Comparison of ENCODE assay signal across 13 mouse cellular contexts in genomic region chr1:182143288-182143687, GRCm38 (mm10). TPM values are rescaled to one million over a fixed set of nuclear protein-coding genes. Genes with fewer than 3 reads are reported as not detected.
DNase-seq lines count a peak whose midpoint lies in the region; ATAC-seq and TF ChIP-seq lines count a peak whose summit lies in the region.
"Had no signal": no experiment of that assay in that cellular context is flagged by ENCODE, and none has a peak within 500 bp of the region (broad histone marks: within the 10 kb centered on the region; RNA-seq: fewer than 3 reads in every experiment).

No protein-coding gene starts in this region.

- dilution Hi-C loops in CH12.LX (cut with MboI; ENCODE audit: extremely low pct_ligation_motif_present, extremely low pct_unique_long_range_greater_than_20kb, low sequenced_read_pairs) = no loop called here

- WGBS in kidney, adult 2 months = 68% methylated on average over 8 of the region's 8 CpGs
- 78% methylated on average over 8 of the region's 8 CpGs for WGBS in kidney, embryonic 16.5 days

- TF ChIP-seq POLR2A in kidney, adult 2 months (IDR thresholded peaks at IDR 0.05; ENCODE audit: low read depth, low read length) = no peak
- no peak for TF ChIP-seq POLR2A in CH12.LX (IDR thresholded peaks at IDR 0.05; ENCODE audit: low read depth, low read length)
- TF ChIP-seq POLR2A in bone marrow macrophage, adult 2 months (IDR thresholded peaks at IDR 0.05; ENCODE audit: borderline replicate concordance, low read depth, low read length) = no peak

- peak; percentile 47 for TF ChIP-seq RAD21 in CH12.LX (IDR thresholded peaks at IDR 0.05; ENCODE audit: low read depth, low read length)

- H3K27ac ChIP-seq in kidney, adult 2 months (ENCODE audit: insufficient read depth, low read depth, low read length) = no peak overlapping the region
- no peak overlapping the region for H3K27ac ChIP-seq in kidney, embryonic 16.5 days (ENCODE audit: low read length)
- H3K27ac ChIP-seq in CH12.LX (ENCODE audit: insufficient read depth, low read depth) = no peak overlapping the region
- no peak overlapping the region for H3K27ac ChIP-seq in bone marrow macrophage, adult 2 months (ENCODE audit: insufficient read depth, low read depth, low read length)

- no peaks in the 10 kb centered on the region for H3K36me3 ChIP-seq in kidney, adult 2 months (ENCODE audit: control insufficient read depth, insufficient read depth, low read length)
- H3K36me3 ChIP-seq in kidney, embryonic 16.5 days (ENCODE audit: insufficient read depth, low read length) = no peaks in the 10 kb centered on the region
- no peaks in the 10 kb centered on the region for H3K36me3 ChIP-seq in CH12.LX (replicated peaks in 1 of 2; ENCODE audit: control insufficient read depth in 1 of 2, insufficient read depth in 1 of 2, low read length in 1 of 2)

- TF ChIP-seq EP300 in CH12.LX (IDR thresholded peaks at IDR 0.05; ENCODE audit: low read length) = no peak

- DNase-seq in kidney, adult 2 months = peak; percentile 16
- DNase-seq in CH12.LX (ENCODE audit: extremely low read depth) = peak; percentile 78
- DNase-seq in mesoderm, embryonic 11.5 days (ENCODE audit: low read depth, low spot score) = peak; percentile 44
- no peak for DNase-seq in frontal cortex, postnatal 36 days (ENCODE audit: low spot score in 2 of 2)
- DNase-seq in frontal cortex, postnatal 14 days (ENCODE audit: low spot score in 2 of 2) = no peak
- DNase-seq in left cerebral cortex, postnatal 25 days (ENCODE audit: low spot score in 2 of 2) = no peak
- DNase-seq: adrenal gland, postnatal 10 days had no signal

- intact Hi-C loops in left cerebral cortex, postnatal 25 days (cut with DNase I) = loop anchor here (5.0 kb wide), 1 partner anchor 394 kb away; no protein-coding TSS in a partner anchor

- H3K27me3 ChIP-seq in kidney, adult 2 months (replicated peaks; ENCODE audit: control insufficient read depth, insufficient read depth, low read length) = no peaks in the 10 kb centered on the region
- H3K27me3 ChIP-seq in kidney, embryonic 16.5 days (ENCODE audit: insufficient read depth, low read length) = no peaks in the 10 kb centered on the region
- peaks cover 9% of the 10 kb centered on the region for H3K27me3 ChIP-seq in CH12.LX (replicated peaks)

- no peaks in the 10 kb centered on the region for H3K79me2 ChIP-seq in CH12.LX (replicated peaks; ENCODE audit: control insufficient read depth, extremely low read depth, insufficient read depth, poor library complexity, severe bottlenecking)

- H3K4me3 ChIP-seq in kidney, adult 2 months (ENCODE audit: insufficient read depth, low read depth, low read length) = no peak overlapping the region
- H3K4me3 ChIP-seq in kidney, embryonic 16.5 days (ENCODE audit: low read length) = no peak overlapping the region
- peak overlapping the region in 2 of 3 experiments; percentile 29 to 42 for H3K4me3 ChIP-seq in CH12.LX (replicated peaks in 1 of 3; ENCODE audit: low read depth in 2 of 3, low read length in 2 of 3, poor library complexity in 1 of 3)
- no peak overlapping the region for H3K4me3 ChIP-seq in bone marrow macrophage, adult 2 months (ENCODE audit: insufficient read depth, low read length)

- H3K4me1 ChIP-seq in kidney, adult 2 months (ENCODE audit: control insufficient read depth, insufficient read depth, low read length) = no peaks in the 10 kb centered on the region
- H3K4me1 ChIP-seq in kidney, embryonic 16.5 days (ENCODE audit: insufficient read depth, low read length) = 0 out of 2 replicates have a peak, but pooled peaks cover 5% of the 10 kb centered on the region
- H3K4me1 ChIP-seq in CH12.LX (ENCODE audit: control insufficient read depth in 1 of 2, insufficient read depth in 2 of 2) = peaks cover 19 to 52% of the 10 kb centered on the region in 2 experiments
- H3K4me1 ChIP-seq in bone marrow macrophage, adult 2 months (ENCODE audit: control insufficient read depth, insufficient read depth, low read length) = no peaks in the 10 kb centered on the region

- H3K4me2 ChIP-seq in kidney, embryonic 16.5 days (replicated peaks; ENCODE audit: low read depth, low read length) = no peak overlapping the region
- H3K4me2 ChIP-seq in CH12.LX (ENCODE audit: insufficient read depth, low read depth, poor library complexity, severe bottlenecking) = peak overlapping the region; percentile 76

- peak; percentile 40; the same call in 1 of the 2 replicates for TF ChIP-seq CTCF in kidney, adult 2 months (conservative IDR thresholded peaks at IDR 0.05; ENCODE audit: insufficient read depth, insufficient read length, low read depth, low read length)
- TF ChIP-seq CTCF in CH12.LX (conservative IDR thresholded peaks at IDR 0.05 in 1 of 2, IDR thresholded peaks at IDR 0.05 in 1 of 2; ENCODE audit: low read depth in 2 of 2, low read length in 2 of 2) = peak; percentile 76 to 79
- peak; percentile 30; the same call in 1 of the 2 replicates for TF ChIP-seq CTCF in bone marrow macrophage, adult 2 months (IDR thresholded peaks at IDR 0.05; ENCODE audit: low read depth, low read length)

- in situ Hi-C loops in CH12.LX (cut with MboI; ENCODE audit: low pct_ligation_motif_present, low pct_unique_long_range_greater_than_20kb, low sequenced_read_pairs) = loop anchor here (10.0 to 25.0 kb wide), 2 partner anchors 194 to 402 kb away; partner anchors contain the start of gene Fbxo28

- H3K9ac ChIP-seq in kidney, embryonic 16.5 days (replicated peaks; ENCODE audit: low read length) = no peak overlapping the region
- H3K9ac ChIP-seq in CH12.LX (ENCODE audit: insufficient read depth, low read depth) = peak overlapping the region; percentile 65; the same call in 1 of the 2 replicates

- H3K9me3 ChIP-seq in kidney, embryonic 16.5 days (ENCODE audit: low read length) = no peaks in the 10 kb centered on the region
- H3K9me3 ChIP-seq in CH12.LX (replicated peaks; ENCODE audit: low read length) = no peaks in the 10 kb centered on the region

- no peak for ATAC-seq in kidney, embryonic 16.5 days (ENCODE audit: low FRiP score, low TSS enrichment)

TF ChIP-seq in CH12.LX, 34 proteins besides CTCF, POLR2A, EP300 and RAD21:
- TF ChIP-seq JUND (conservative IDR thresholded peaks at IDR 0.05; ENCODE audit: low read depth, low read length) (0 out of 2 replicates have a peak, but pooled peaks have one; percentile 8), E2F4 (IDR thresholded peaks at IDR 0.05; ENCODE audit: insufficient replicate concordance, low read depth, low read length) (0 out of 2 replicates have a peak, but pooled peaks have one; percentile 19), TCF12 (IDR thresholded peaks at IDR 0.05; ENCODE audit: low read depth, low read length) (0 out of 2 replicates have a peak, but pooled peaks have one; percentile 29), CHD2 (IDR thresholded peaks at IDR 0.05; ENCODE audit: low read length) (no peak), SMC3 (IDR thresholded peaks at IDR 0.05; ENCODE audit: low read depth, low read length) (peak; percentile 64), NELFE (IDR thresholded peaks at IDR 0.05; ENCODE audit: low read depth, low read length) (0 out of 2 replicates have a peak, but pooled peaks have one; percentile 33), JUN (IDR thresholded peaks at IDR 0.05; ENCODE audit: insufficient read depth, low read depth, low read length) (no peak), MXI1 (IDR thresholded peaks at IDR 0.05; ENCODE audit: low read depth, low read length) (no peak), BHLHE40 (IDR thresholded peaks at IDR 0.05; ENCODE audit: low read depth, low read length) (peak; percentile 37; the same call in 1 of the 2 replicates), IRF4 (IDR thresholded peaks at IDR 0.05; ENCODE audit: low read depth, low read length) (0 out of 2 replicates have a peak, but pooled peaks have one; percentile 13)

RNA-seq across cellular contexts. Expression of gene Srp9, which starts 18.8 kb away (rescaled TPM):
- polyA plus RNA-seq in kidney, adult 2 months (2012; rRNA removed) = 44.0 and 52.8 TPM in 2 replicates
- polyA plus RNA-seq in kidney, embryonic 16.5 days (2015; fragmentation: Nextera tagmentation; extraction: Ambion mirVana) = 131 and 132 TPM in 2 replicates
- total RNA-seq in CH12.LX (2012; rRNA removed) (135 and 154 TPM in 2 replicates), CH12.LX (2014; rRNA removed) (221 and 235 TPM in 2 replicates)
- 138 and 153 TPM in 2 replicates for polyA plus RNA-seq in CH12.LX (2012; ENCODE audit: insufficient read length, low read depth)
- 81.0 and 100 TPM in 2 replicates for polyA plus RNA-seq in bone marrow macrophage, adult 2 months (2012; ENCODE audit: insufficient read depth, insufficient read length, missing spikeins)
- 10 to 100 TPM; 61.0 to 64.1 TPM for total RNA-seq in left cerebral cortex, postnatal 25 days (2021)

RNA-seq across cellular contexts. Expression of gene Vmn1r1, which starts 21.0 kb away (rescaled TPM):
- polyA plus RNA-seq in kidney, adult 2 months (2012; rRNA removed) = not detected in 2 replicates
- polyA plus RNA-seq in kidney, embryonic 16.5 days (2015; fragmentation: Nextera tagmentation; extraction: Ambion mirVana) = not detected in 2 replicates
- total RNA-seq in CH12.LX (2012; rRNA removed) (not detected in 2 replicates), CH12.LX (2014; rRNA removed) (not detected in 2 replicates)
- not detected in 2 replicates for polyA plus RNA-seq in CH12.LX (2012; ENCODE audit: insufficient read length, low read depth)
- polyA plus RNA-seq in bone marrow macrophage, adult 2 months (2012; ENCODE audit: insufficient read depth, insufficient read length, missing spikeins) = not detected in 2 replicates
- total RNA-seq in left cerebral cortex, postnatal 25 days (2021) = not detected
- total RNA-seq: adrenal gland, postnatal 10 days; heart, postnatal 25 days had no signal
- polyA plus RNA-seq: limb, embryonic 11.5 days; neural tube, embryonic 11.5 days; stomach, embryonic 16.5 days had no signal

Comparison
In these comparisons a context has a peak if more than half of its experiments do, and no peak if none do; other contexts are left out.
1. DNase-seq: peak in kidney, adult 2 months (single experiment), CH12.LX (single experiment) and mesoderm, embryonic 11.5 days (single experiment); none in frontal cortex, postnatal 36 days (0 of 2), frontal cortex, postnatal 14 days (0 of 2) and left cerebral cortex, postnatal 25 days (0 of 2).
2. H3K4me3 ChIP-seq: peak in CH12.LX (2 of 3); none in kidney, adult 2 months (single experiment), kidney, embryonic 16.5 days (single experiment) and bone marrow macrophage, adult 2 months (single experiment).
3. Peak in every context shown above with its lines, with median percentiles within 50 percentile points of each other: CTCF ChIP-seq.